Mouse (Mus musculus) lung, embryonic 15.5 days (tissue): ENCODE measurements around the gene Gm8108. TPM values are rescaled to one million over a fixed set of nuclear protein-coding genes. Genes with fewer than 3 reads are reported as not detected.
"Not testable (repeated sequence)": the region's sequence is repeated elsewhere in the genome, so short reads cannot be mapped to it uniquely, and the experiment has no call there.

Experiments
- ATAC-seq: fragments of 200-750 bp; cut with Nextera tagmentation; 2 replicates; pipeline ENCODE4 v1.8.0; 2017; ENCODE audit warnings: moderate number of reproducible peaks, borderline replicate concordance; ENCODE audit not compliant: low FRiP score, low TSS enrichment; ENCODE audit errors: extremely low read depth
- H3K27ac ChIP-seq: fragments of 300-500 bp; sonication (generic); 2 replicates; pipeline ENCODE4 v1.5.1; 2015; ENCODE audit warnings: moderate library complexity, mild to moderate bottlenecking, inconsistent platforms
- H3K27me3 ChIP-seq: fragments of 300-500 bp; sonication (generic); 2 replicates; pipeline ENCODE4 v1.6.1; 2015; ENCODE audit warnings: inconsistent platforms
- H3K36me3 ChIP-seq: fragments of 300-500 bp; sonication (generic); 2 replicates; pipeline ENCODE4 v1.6.1; 2015; ENCODE audit warnings: inconsistent platforms
- H3K4me1 ChIP-seq: fragments of 300-500 bp; sonication (generic); 2 replicates; pipeline ENCODE4 v1.6.1; 2015; ENCODE audit warnings: inconsistent platforms
- H3K4me2 ChIP-seq: fragments of 300-500 bp; sonication (generic); 2 replicates; pipeline ENCODE4 v1.6.1; 2015; ENCODE audit warnings: inconsistent platforms, mild to moderate bottlenecking, moderate library complexity
- H3K4me3 ChIP-seq: fragments of 300-500 bp; sonication (generic); 2 replicates; pipeline ENCODE4 v1.5.1; 2015; ENCODE audit warnings: mild to moderate bottlenecking, inconsistent platforms
- H3K9ac ChIP-seq: fragments of 300-500 bp; sonication (generic); 2 replicates; pipeline ENCODE4 v1.6.1; 2015; ENCODE audit warnings: inconsistent platforms
- H3K9me3 ChIP-seq: fragments of 300-500 bp; sonication (generic); 2 replicates; pipeline ENCODE4 v1.6.1; 2016; ENCODE audit warnings: inconsistent platforms
- WGBS: fragments of 180-500 bp; shearing (Covaris S2); methylation state at CpG from one replicate; pipeline ENCODE4 v1.1.7; 2015; 5-methylcytosine and 5-hydroxymethylcytosine counted together
- polyA plus RNA-seq: library from polyadenylated mRNA; unstranded; fragments of >200 nt; fragmentation: Nextera tagmentation; extraction: Ambion mirVana; gene quantifications from 2 replicates; pipeline ENCODE4 v1.2.1, GENCODE M21; 2015

Gene Gm8108
- 0.76 TPM in 1 of 2 replicates, not detected in the other for polyA plus RNA-seq

DNA sequence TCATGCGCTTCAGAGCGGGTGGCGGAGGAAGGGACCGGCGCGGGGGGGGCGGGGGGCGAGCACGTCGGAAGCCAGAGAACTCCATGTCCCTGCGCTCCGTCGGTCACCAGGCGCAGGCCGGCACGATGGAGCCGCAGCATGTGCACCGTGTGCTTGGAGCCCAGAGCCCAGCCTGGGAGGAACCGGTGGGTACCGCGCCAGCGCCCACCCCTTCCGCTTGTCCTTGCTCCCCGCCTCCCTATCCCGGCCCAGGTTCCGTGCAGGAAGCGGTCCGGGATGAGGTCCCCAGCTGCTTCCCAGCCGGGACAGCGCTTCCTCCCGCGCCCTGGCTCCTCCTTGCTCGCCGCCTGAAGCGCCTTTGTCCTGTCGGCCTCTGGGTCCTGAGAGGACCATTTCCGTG is at the start of gene Gm8108:
Gene Gm8108, plus strand, starts transcription at position 101 of the 400 bp plus-strand sequence.
- not testable (repeated sequence) for H3K4me1 ChIP-seq, H3K27ac ChIP-seq, ATAC-seq, H3K9me3 ChIP-seq, H3K9ac ChIP-seq, H3K36me3 ChIP-seq, H3K27me3 ChIP-seq
- WGBS, result under 1% methylated on average over 25 of the region's 37 CpGs
- H3K4me3 ChIP-seq, result peak within 1 kb of the TSS; percentile 41
- H3K4me2 ChIP-seq, result peak within 1 kb of the TSS; percentile 64

- H3K27ac ChIP-seq, H3K36me3 ChIP-seq, ATAC-seq, H3K9ac ChIP-seq, H3K9me3 ChIP-seq, H3K4me2 ChIP-seq, H3K4me3 ChIP-seq, H3K4me1 ChIP-seq, H3K27me3 ChIP-seq: not testable (repeated sequence)
- WGBS, result 41% methylated on average over 3 of the region's 3 CpGs
Measured at GRCm38 (mm10) chr14:4083820-4084219, 26.5 kb upstream of the Gm8108 start, which contains the start of gene Gm3115. TSS of gene Gm3115 (plus strand) at chr14:4084120.

GRCm38 (mm10) chr14:4141646-4142045 is 31.3 kb downstream of the Gm8108 start:
- H3K27ac ChIP-seq, H3K4me3 ChIP-seq, H3K9me3 ChIP-seq, H3K27me3 ChIP-seq, H3K36me3 ChIP-seq, H3K4me1 ChIP-seq, ATAC-seq, H3K4me2 ChIP-seq, H3K9ac ChIP-seq: not testable (repeated sequence)
- WGBS, result 87% methylated on average over 4 of the region's 4 CpGs

DNA sequence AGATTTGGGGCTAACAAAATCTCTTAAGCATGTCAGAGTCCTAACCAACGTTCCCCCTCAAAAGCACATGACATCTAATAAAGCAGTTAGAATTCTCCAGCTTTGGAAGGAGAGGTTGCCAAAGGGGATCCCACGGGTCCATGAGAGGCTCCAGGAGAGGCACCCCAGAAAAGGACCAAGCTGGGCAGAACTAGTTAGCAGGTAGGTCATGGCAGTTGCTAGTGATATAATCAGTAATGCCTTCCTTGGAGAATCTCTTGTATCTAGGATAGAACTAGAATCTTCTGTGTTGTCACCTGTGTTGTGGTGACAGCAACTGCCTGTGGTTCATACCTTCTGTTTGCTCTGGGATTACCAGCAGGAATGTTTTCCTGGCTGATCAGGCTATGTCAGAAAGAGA is 54.4 kb downstream of the Gm8108 start, which contains the start of gene Gm3127:
Gene Gm3127, plus strand, starts transcription at position 301 of the 400 bp plus-strand sequence.
- not testable (repeated sequence) for H3K9ac ChIP-seq, H3K27ac ChIP-seq, ATAC-seq, H3K9me3 ChIP-seq, H3K27me3 ChIP-seq, H3K4me2 ChIP-seq, H3K4me3 ChIP-seq, H3K36me3 ChIP-seq, H3K4me1 ChIP-seq
- 36% methylated on average over 1 of the region's 2 CpGs for WGBS

GRCm38 (mm10) chr14:4182030-4182429 is 71.7 kb downstream of the Gm8108 start:
- peak overlapping the region; percentile 25 for H3K4me3 ChIP-seq
- WGBS, result 2% methylated on average over 13 of the region's 14 CpGs
- not testable (repeated sequence) for H3K27me3 ChIP-seq, H3K9ac ChIP-seq, H3K27ac ChIP-seq, H3K4me1 ChIP-seq, ATAC-seq, H3K36me3 ChIP-seq, H3K9me3 ChIP-seq
- H3K4me2 ChIP-seq, result peak overlapping the region; percentile 55

Other genes starting within 250 kb of the Gm8108 start
- 0.12 TPM in 1 of 2 replicates, not detected in the other for gene Gm2916, start 226.4 kb upstream of the Gm8108 start, polyA plus RNA-seq
- not detected in 2 replicates for gene Gm3029, start 178.8 kb upstream of the Gm8108 start, polyA plus RNA-seq
- gene Gm3095, start 147.0 kb upstream of the Gm8108 start, polyA plus RNA-seq, result not detected in 2 replicates
- gene Gm3099, start 112.1 kb upstream of the Gm8108 start, polyA plus RNA-seq, result not detected in 2 replicates
- gene Gm5796, start 86.6 kb upstream of the Gm8108 start, polyA plus RNA-seq, result 0.14 and 0.15 TPM in 2 replicates
- gene Gm3115, start 26.4 kb upstream of the Gm8108 start, polyA plus RNA-seq, result not detected in 2 replicates
- gene Gm3127, start 54.5 kb downstream of the Gm8108 start, polyA plus RNA-seq, result not detected in 2 replicates
- gene Gm2974, start 72.0 kb downstream of the Gm8108 start, polyA plus RNA-seq, result 0.32 and 0.55 TPM in 2 replicates
- gene Gm3138, start 139.1 kb downstream of the Gm8108 start, polyA plus RNA-seq, result not detected in 2 replicates
- not detected in 2 replicates for gene Gm3149, start 206.8 kb downstream of the Gm8108 start, polyA plus RNA-seq
- gene 2610042L04Rik, start 224.2 kb downstream of the Gm8108 start, polyA plus RNA-seq, result 0.31 and 0.37 TPM in 2 replicates